Mouse (Mus musculus) liver, embryonic 12.5 days (tissue): ENCODE measurements around the gene Aox2. TPM values are rescaled to one million over a fixed set of nuclear protein-coding genes. Genes with fewer than 3 reads are reported as not detected.
"Not testable (repeated sequence)": the region's sequence is repeated elsewhere in the genome, so short reads cannot be mapped to it uniquely, and the experiment has no call there.

Experiments
- ATAC-seq: fragments of 200-750 bp; cut with Nextera tagmentation; 2 replicates; pipeline ENCODE4 v1.8.0; 2017; ENCODE audit warnings: moderate number of reproducible peaks, mild to moderate bottlenecking, moderate library complexity
- H3K27ac ChIP-seq: fragments of 300-500 bp; sonication (generic); 2 replicates; pipeline ENCODE4 v1.5.1; 2016; ENCODE audit warnings: mild to moderate bottlenecking
- H3K27me3 ChIP-seq: fragments of 300-500 bp; sonication (generic); replicated peaks from 2 replicates; pipeline ENCODE4 v1.6.1; 2016; ENCODE audit warnings: mild to moderate bottlenecking, moderate library complexity
- H3K36me3 ChIP-seq: fragments of 300-500 bp; sonication (generic); 2 replicates; pipeline ENCODE4 v1.6.1; 2016; ENCODE audit warnings: mild to moderate bottlenecking, moderate library complexity
- H3K4me1 ChIP-seq: fragments of 300-500 bp; sonication (generic); 2 replicates; pipeline ENCODE4 v1.6.1; 2016
- H3K4me2 ChIP-seq: fragments of 300-500 bp; sonication (generic); 2 replicates; pipeline ENCODE4 v1.6.1; 2016; ENCODE audit warnings: mild to moderate bottlenecking, moderate library complexity
- H3K4me3 ChIP-seq: fragments of 300-500 bp; sonication (generic); 2 replicates; pipeline ENCODE4 v1.5.1; 2016; ENCODE audit warnings: mild to moderate bottlenecking, moderate library complexity
- H3K9ac ChIP-seq: fragments of 300-500 bp; sonication (generic); 2 replicates; pipeline ENCODE4 v1.6.1; 2016; ENCODE audit warnings: mild to moderate bottlenecking, moderate library complexity
- H3K9me3 ChIP-seq: fragments of 300-500 bp; sonication (generic); replicated peaks from 2 replicates; pipeline ENCODE4 v1.6.1; 2016; ENCODE audit warnings: mild to moderate bottlenecking, moderate library complexity
- WGBS: fragments of 180-500 bp; shearing (Covaris S2); methylation state at CpG from one replicate; pipeline ENCODE4 v1.1.7; 2016; ENCODE audit not compliant: insufficient replicate concordance; 5-methylcytosine and 5-hydroxymethylcytosine counted together
- polyA plus RNA-seq: library from polyadenylated mRNA; unstranded; fragments of >200 nt; fragmentation: Nextera tagmentation; extraction: Ambion mirVana; gene quantifications from 2 replicates; pipeline ENCODE4 v1.2.1, GENCODE M21; 2016

The Aox2 gene
- polyA plus RNA-seq, 1 experiment from 2014 or later = not detected

- Histone ChIP-seq H3K36me3 (no peaks in the 10 kb centered on the region), H3K27ac (peak overlapping the region; percentile 40), H3K27me3 (no peaks in the 10 kb centered on the region), H3K9ac (no peak overlapping the region), H3K4me3 (no peak overlapping the region), H3K4me2 (no peak overlapping the region), H3K4me1 (no peaks in the 10 kb centered on the region), H3K9me3 (no peaks in the 10 kb centered on the region)
- 45% methylated on average over 4 of the region's 4 CpGs for WGBS
- ATAC-seq = peak; percentile 47; the same call in 1 of the 2 replicates
These were observed 75.2 kb downstream of the Aox2 start for GRCm38 (mm10) chr1:58353238-58353893.

GRCm38 (mm10) chr1:58358958-58359901 is 81.1 kb downstream of the Aox2 start:
- H3K4me1 ChIP-seq = no peaks in the 10 kb centered on the region
- no peak overlapping the region for H3K27ac ChIP-seq
- H3K27me3 ChIP-seq = no peaks in the 10 kb centered on the region
- ATAC-seq = no peak
- no peak overlapping the region for H3K4me2 ChIP-seq
- H3K36me3 ChIP-seq = no peaks in the 10 kb centered on the region
- no peaks in the 10 kb centered on the region for H3K9me3 ChIP-seq
- no peak overlapping the region for H3K4me3 ChIP-seq
- no peak overlapping the region for H3K9ac ChIP-seq
- 70% methylated on average over 19 of the region's 19 CpGs for WGBS

GRCm38 (mm10) chr1:58362296-58362695 is 84.2 kb downstream of the Aox2 start:
- H3K36me3 ChIP-seq = no peaks in the 10 kb centered on the region

GRCm38 (mm10) chr1:58364551-58364950 is 86.4 kb downstream of the Aox2 start:
- Histone ChIP-seq H3K36me3 (no peaks in the 10 kb centered on the region), H3K27ac (no peak overlapping the region), H3K27me3 (no peaks in the 10 kb centered on the region), H3K4me3 (no peak overlapping the region), H3K4me1 (no peaks in the 10 kb centered on the region), H3K4me2 (no peak overlapping the region), H3K9me3 (0 out of 2 replicates have a peak, but pooled peaks cover 4% of the 10 kb centered on the region), H3K9ac (no peak overlapping the region)
- no peak for ATAC-seq
- 83% methylated on average over 12 of the region's 12 CpGs for WGBS

More at GRCm38 (mm10) chr1:58362296-58362695, 84.2 kb downstream of the Aox2 start:
- Histone ChIP-seq H3K4me3 (no peak overlapping the region), H3K27me3 (no peaks in the 10 kb centered on the region), H3K27ac (no peak overlapping the region), H3K4me2 (no peak overlapping the region), H3K9me3 (0 out of 2 replicates have a peak, but pooled peaks cover 4% of the 10 kb centered on the region), H3K9ac (no peak overlapping the region), H3K4me1 (no peaks in the 10 kb centered on the region)
- WGBS = 33% methylated on average over 4 of the region's 4 CpGs
- no peak for ATAC-seq

GRCm38 (mm10) chr1:58365829-58366228 is 87.7 kb downstream of the Aox2 start:
- Histone ChIP-seq H3K9ac (no peak overlapping the region), H3K4me1 (no peaks in the 10 kb centered on the region), H3K27ac (no peak overlapping the region), H3K36me3 (no peaks in the 10 kb centered on the region), H3K27me3 (no peaks in the 10 kb centered on the region), H3K4me3 (no peak overlapping the region), H3K9me3 (0 out of 2 replicates have a peak, but pooled peaks cover 4% of the 10 kb centered on the region), H3K4me2 (no peak overlapping the region)
- 85% methylated on average over 3 of the region's 3 CpGs for WGBS
- ATAC-seq = no peak

- no peak for ATAC-seq
- H3K4me2 ChIP-seq = no peak overlapping the region
- no peaks in the 10 kb centered on the region for H3K27me3 ChIP-seq
- WGBS = 75% methylated on average over 12 of the region's 12 CpGs
- no peak overlapping the region for H3K4me3 ChIP-seq
- no peaks in the 10 kb centered on the region for H3K4me1 ChIP-seq
- no peaks in the 10 kb centered on the region for H3K36me3 ChIP-seq
- H3K27ac ChIP-seq = no peak overlapping the region
- 0 out of 2 replicates have a peak, but pooled peaks cover 4% of the 10 kb centered on the region for H3K9me3 ChIP-seq
- H3K9ac ChIP-seq = no peak overlapping the region
These were observed 88.8 kb downstream of the Aox2 start for GRCm38 (mm10) chr1:58366737-58367471.

GRCm38 (mm10) chr1:58369716-58370115 is 91.6 kb downstream of the Aox2 start:
- Histone ChIP-seq H3K27me3 (no peaks in the 10 kb centered on the region), H3K4me2 (no peak overlapping the region), H3K9ac (no peak overlapping the region), H3K4me3 (no peak overlapping the region), H3K36me3 (no peaks in the 10 kb centered on the region), H3K27ac (no peak overlapping the region), H3K4me1 (no peaks in the 10 kb centered on the region), H3K9me3 (0 out of 2 replicates have a peak, but pooled peaks cover under 1% of the 10 kb centered on the region)
- ATAC-seq = no peak
- WGBS = 57% methylated on average over 2 of the region's 2 CpGs

GRCm38 (mm10) chr1:58374266-58374665 is 96.1 kb downstream of the Aox2 start:
- not testable (repeated sequence) for H3K27me3 ChIP-seq, ATAC-seq, H3K36me3 ChIP-seq, H3K4me3 ChIP-seq, H3K4me2 ChIP-seq, H3K9ac ChIP-seq, H3K9me3 ChIP-seq, H3K27ac ChIP-seq, H3K4me1 ChIP-seq
- 65% methylated on average over 2 of the region's 2 CpGs for WGBS

- no peaks in the 10 kb centered on the region for H3K9me3 ChIP-seq
- ATAC-seq = no peak
- no peak overlapping the region for H3K4me2 ChIP-seq
- no peaks in the 10 kb centered on the region for H3K27me3 ChIP-seq
- 42% methylated on average over 3 of the region's 3 CpGs for WGBS
- H3K27ac ChIP-seq = no peak overlapping the region
- H3K36me3 ChIP-seq = no peaks in the 10 kb centered on the region
- H3K9ac ChIP-seq = no peak overlapping the region
- no peaks in the 10 kb centered on the region for H3K4me1 ChIP-seq
- H3K4me3 ChIP-seq = no peak overlapping the region
These were observed 97.5 kb downstream of the Aox2 start for GRCm38 (mm10) chr1:58375574-58376147.

- Histone ChIP-seq H3K9me3 (no peaks in the 10 kb centered on the region), H3K9ac (no peak overlapping the region), H3K4me3 (no peak overlapping the region), H3K4me2 (no peak overlapping the region), H3K27ac (no peak overlapping the region), H3K27me3 (no peaks in the 10 kb centered on the region), H3K36me3 (no peaks in the 10 kb centered on the region), H3K4me1 (no peaks in the 10 kb centered on the region)
- 62% methylated on average over 5 of the region's 5 CpGs for WGBS
- ATAC-seq = no peak
These were observed 104.6 kb downstream of the Aox2 start for GRCm38 (mm10) chr1:58382586-58383281.
